Mouse (Mus musculus) kidney, postnatal 4 days (tissue): ENCODE measurements at regions not wholly inside any gene's neighbourhood (a gene's known extent, or its start where the extent isn't known, plus 50 kb on each side); places are given as distances from the start of the nearest gene placed in this dataset.
A peak's percentile ranks its signal among the peaks of the same experiment; 100 is the strongest.
"Not testable (repeated sequence)": the region's sequence is repeated elsewhere in the genome, so short reads cannot be mapped to it uniquely, and the experiment has no call there.

ENCODE experiments used
- DNase-seq, 2 experiments: peaks; one replicate each; pipeline ENCODE4 v3.0.0; 2021; ENCODE audit warnings: mixed read lengths in 2 of 2

- not testable (repeated sequence) for DNase-seq
Measured at GRCm38 (mm10) chr10:117497082-117497481, 117.3 kb upstream of the Cpsf6 start.

GRCm38 (mm10) chr10:117496064-117497011 lies 116.5 kb upstream of the Cpsf6 start:
- no peak for DNase-seq

DNA sequence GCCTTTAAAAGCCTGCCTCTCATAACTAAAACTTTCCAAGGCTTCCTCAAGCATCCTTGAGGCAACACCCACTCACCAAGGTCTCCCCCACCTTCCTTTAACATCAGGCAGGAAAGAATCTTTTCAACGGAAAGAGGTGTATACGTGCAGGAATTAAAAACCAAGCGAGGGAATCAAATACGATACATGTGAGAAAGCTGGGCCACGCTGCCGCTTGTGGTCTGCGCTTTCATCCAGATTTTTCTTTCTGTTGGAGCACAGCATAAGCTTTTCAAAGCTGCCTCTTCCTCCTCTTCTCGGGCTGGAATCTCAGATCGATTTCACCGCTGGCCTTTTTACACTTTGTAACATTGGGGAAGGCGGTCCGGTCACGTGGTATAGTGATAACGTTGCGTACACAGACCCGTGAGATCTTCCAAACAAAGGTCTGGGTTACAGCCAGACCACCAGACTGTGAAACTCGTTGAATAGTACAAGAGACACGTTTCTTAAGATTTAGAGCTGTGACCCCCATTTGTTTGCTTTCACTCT lies 114.4 kb upstream of the Cpsf6 start:
- peak; percentile 29 to 55 for DNase-seq

DNA sequence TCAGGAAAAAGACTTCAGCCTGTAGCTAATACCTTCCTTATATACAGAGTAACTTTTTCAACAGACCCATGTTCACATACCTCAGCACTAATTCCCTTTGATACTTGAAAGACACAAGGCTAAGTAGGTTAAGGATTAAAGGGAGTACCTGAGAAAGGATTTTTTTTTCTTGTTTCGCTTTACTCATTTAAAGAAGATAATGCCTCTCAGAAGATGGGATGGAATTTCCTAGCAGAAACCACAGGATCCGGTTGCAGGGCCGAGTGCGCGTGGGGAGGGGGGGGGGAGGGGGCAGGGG lies 114.0 kb upstream of the Cpsf6 start:
- no peak for DNase-seq

- DNase-seq: no peak
Measured at GRCm38 (mm10) chr10:117493091-117493823, 113.4 kb upstream of the Cpsf6 start.

GRCm38 (mm10) chr10:117492391-117492990 lies 112.7 kb upstream of the Cpsf6 start:
- DNase-seq: no peak

DNA sequence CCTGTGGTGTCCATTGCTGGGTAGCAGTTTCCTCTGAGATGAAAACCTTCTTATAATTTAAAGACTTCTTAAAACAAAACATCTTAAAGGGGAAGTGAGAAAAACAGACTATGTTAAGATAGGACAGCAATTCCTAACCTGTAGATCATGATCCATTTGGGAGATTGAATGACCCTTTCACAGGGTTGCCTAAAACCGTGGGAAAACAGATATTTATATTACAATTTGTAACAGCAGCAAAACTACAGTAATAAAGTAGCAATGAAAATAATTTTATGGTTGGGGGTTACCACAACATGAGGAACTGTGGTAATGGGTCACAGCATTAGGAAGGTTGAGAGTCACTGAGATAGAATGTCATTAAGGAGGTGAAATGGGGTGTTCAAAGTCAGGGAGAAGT lies 111.9 kb upstream of the Cpsf6 start:
- DNase-seq: no peak

GRCm38 (mm10) chr10:117490851-117491595 lies 111.2 kb upstream of the Cpsf6 start:
- no peak for DNase-seq

- no peak for DNase-seq
Measured at GRCm38 (mm10) chr10:117483091-117483600, 103.3 kb upstream of the Cpsf6 start.

DNA sequence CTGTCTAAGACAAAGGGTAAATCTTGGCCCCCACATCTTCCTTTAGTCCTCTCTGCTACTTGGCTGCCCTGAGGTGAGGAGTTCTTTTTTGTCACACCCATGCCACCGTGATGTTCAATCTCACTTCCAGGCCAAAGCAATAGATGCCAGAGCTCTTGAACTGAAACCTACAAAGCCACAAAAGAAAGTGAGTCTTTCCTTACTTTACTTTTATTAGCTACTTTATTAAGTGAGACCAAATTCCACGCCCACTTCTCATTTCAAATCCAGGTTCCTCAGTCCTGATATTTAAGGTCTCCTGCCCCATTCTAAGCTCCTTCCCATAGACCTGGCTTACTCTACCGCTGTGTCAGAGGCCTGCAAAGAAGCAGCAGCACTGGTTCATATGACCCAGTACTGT lies 102.5 kb upstream of the Cpsf6 start:
- no peak for DNase-seq

GRCm38 (mm10) chr10:117481341-117481990 lies 101.7 kb upstream of the Cpsf6 start:
- no peak for DNase-seq

- no peak for DNase-seq
Measured at GRCm38 (mm10) chr10:117480456-117480850, 100.6 kb upstream of the Cpsf6 start.

GRCm38 (mm10) chr10:117479721-117480455 lies 100.1 kb upstream of the Cpsf6 start:
- DNase-seq: no peak

GRCm38 (mm10) chr10:117478931-117479280 lies 99.1 kb upstream of the Cpsf6 start:
- no peak for DNase-seq

GRCm38 (mm10) chr10:117478202-117478930 lies 98.6 kb upstream of the Cpsf6 start:
- DNase-seq: peak; percentile 72 to 82

DNA sequence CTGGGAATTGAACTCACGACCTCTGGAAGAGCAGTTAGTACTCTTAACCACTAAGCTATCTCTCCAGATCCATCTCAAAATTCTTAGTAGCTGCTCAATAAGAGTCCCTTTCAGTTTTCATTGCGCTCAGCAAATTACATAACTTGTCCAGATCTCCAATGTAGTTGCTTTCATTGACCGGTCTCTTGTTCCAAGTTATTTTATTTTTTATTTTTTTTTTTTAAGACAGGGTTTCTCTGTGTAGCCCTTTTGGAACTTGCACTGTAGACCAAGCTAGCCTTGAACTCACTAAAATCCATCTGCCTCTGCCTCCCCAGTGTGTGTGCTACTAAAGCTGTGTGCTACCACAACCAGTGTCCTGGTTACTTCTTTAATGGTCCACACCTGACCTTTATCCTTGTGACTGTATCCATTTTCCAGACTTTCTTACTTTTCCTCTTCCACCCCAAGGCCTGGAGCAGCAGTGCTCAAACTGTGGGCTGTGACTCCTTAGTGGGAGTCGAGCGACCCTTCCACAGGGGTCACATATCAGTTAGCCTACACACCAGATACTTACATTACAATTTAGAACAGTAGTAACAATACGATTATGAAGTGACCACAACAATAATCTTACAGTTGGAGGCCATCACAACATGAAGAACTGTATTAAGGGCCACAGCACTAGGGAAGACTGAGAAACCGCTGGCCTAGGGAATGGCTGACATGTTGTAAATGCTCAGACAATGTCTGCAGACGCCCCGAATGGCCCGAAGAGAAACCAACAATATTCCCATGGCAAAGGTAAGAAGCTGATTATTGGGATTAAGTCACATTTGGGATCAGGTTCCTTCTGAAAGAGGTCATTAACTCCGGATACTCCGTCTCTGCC lies 97.8 kb upstream of the Cpsf6 start:
- no peak for DNase-seq

GRCm38 (mm10) chr10:117475086-117475945 lies 95.5 kb upstream of the Cpsf6 start:
- DNase-seq: no peak

GRCm38 (mm10) chr10:117474351-117475085 lies 94.7 kb upstream of the Cpsf6 start:
- DNase-seq: no peak
